Mouse (Mus musculus) CH12.LX (cell line): ENCODE results near the gene Atl3. TPM values are rescaled to one million over a fixed set of nuclear protein-coding genes. Genes with fewer than 3 reads are reported as not detected.

Source experiments
- DNase-seq: peaks from one replicate; pipeline ENCODE4 v3.0.0-alpha.2; 2013; ENCODE audit errors: extremely low read depth
- H3K27ac ChIP-seq: 2 replicates; pipeline ENCODE4 v1.5.1; 2012; ENCODE audit warnings: low read depth, mild to moderate bottlenecking, control low read depth, moderate library complexity; ENCODE audit not compliant: insufficient read depth
- H3K27me3 ChIP-seq: replicated peaks from 2 replicates; pipeline ENCODE3; 2012; ENCODE audit warnings: inconsistent platforms
- H3K36me3 ChIP-seq, 2 experiments: replicated peaks in 1 of 2; 2 replicates each; pipeline versions ENCODE3 to v1.6.1; 2012; ENCODE audit warnings: inconsistent platforms in 1 of 2, low read length in 1 of 2, mild to moderate bottlenecking in 1 of 2, mixed read lengths in 1 of 2, moderate library complexity in 1 of 2; ENCODE audit not compliant: control insufficient read depth in 1 of 2, insufficient read depth in 1 of 2
- H3K4me1 ChIP-seq, 2 experiments: 2 replicates each; pipeline ENCODE4 v1.6.1; 2012; ENCODE audit warnings: inconsistent platforms in 1 of 2, moderate library complexity in 1 of 2; ENCODE audit not compliant: insufficient read depth in 2 of 2, control insufficient read depth in 1 of 2
- H3K4me2 ChIP-seq: 2 replicates; pipeline ENCODE4 v1.6.1; 2012; ENCODE audit warnings: low read depth, mild to moderate bottlenecking, control low read depth; ENCODE audit not compliant: poor library complexity, insufficient read depth, severe bottlenecking
- H3K4me3 ChIP-seq, 3 experiments: fragments of 150-350 bp in 1 of 3; sonication (generic) in 1 of 3; replicated peaks in 1 of 3; 2 replicates each; pipeline versions ENCODE3 to v1.5.1; 2011 to 2012; ENCODE audit warnings: low read depth in 2 of 3, low read length in 2 of 3, mild to moderate bottlenecking in 2 of 3, moderate library complexity in 2 of 3, control low read depth in 1 of 3, improper control_type of control experiment in 1 of 3, inconsistent platforms in 1 of 3, mixed read lengths in 1 of 3; ENCODE audit not compliant: poor library complexity in 1 of 3
- H3K79me2 ChIP-seq: replicated peaks from 2 replicates; pipeline ENCODE4 v1.6.1; 2012; ENCODE audit warnings: mild to moderate bottlenecking, moderate library complexity; ENCODE audit not compliant: control insufficient read depth, poor library complexity, insufficient read depth, severe bottlenecking; ENCODE audit errors: extremely low read depth
- H3K9ac ChIP-seq: 2 replicates; pipeline ENCODE4 v1.6.1; 2012; ENCODE audit warnings: low read depth, mild to moderate bottlenecking, control low read depth, moderate library complexity; ENCODE audit not compliant: insufficient read depth
- H3K9me3 ChIP-seq: replicated peaks from 2 replicates; pipeline ENCODE3; 2012; ENCODE audit warnings: low read length, inconsistent platforms, mixed read lengths
- CHD2 ChIP-seq: IDR thresholded peaks from 2 replicates; pipeline ENCODE4 v1.6.1; 2011; ENCODE audit warnings: low read length, improper control_type of control experiment
- GABPA ChIP-seq: IDR thresholded peaks from 2 replicates; pipeline ENCODE4 v1.6.1; 2012; ENCODE audit warnings: low read depth, low read length, improper control_type of control experiment, inconsistent platforms; ENCODE audit not compliant: insufficient replicate concordance
- HCFC1 ChIP-seq: IDR thresholded peaks from 2 replicates; pipeline ENCODE4 v1.6.1; 2012; ENCODE audit warnings: low read depth, mild to moderate bottlenecking, inconsistent platforms, low read length, improper control_type of control experiment
- JUN ChIP-seq: IDR thresholded peaks from 2 replicates; pipeline ENCODE4 v1.6.1; 2011; ENCODE audit warnings: low read depth, mild to moderate bottlenecking, low read length, improper control_type of control experiment, moderate library complexity; ENCODE audit not compliant: insufficient read depth
- JUND ChIP-seq: conservative IDR thresholded peaks from 2 replicates; pipeline ENCODE4 v1.6.1; 2011; ENCODE audit warnings: low read depth, low read length, improper control_type of control experiment
- MAFK ChIP-seq: IDR thresholded peaks from 2 replicates; pipeline ENCODE4 v1.6.1; 2011; ENCODE audit warnings: low read length, improper control_type of control experiment; ENCODE audit not compliant: insufficient replicate concordance
- MEF2A ChIP-seq: IDR thresholded peaks from 2 replicates; pipeline ENCODE4 v1.6.1; 2014; ENCODE audit warnings: low read depth, mild to moderate bottlenecking, inconsistent platforms, low read length, improper control_type of control experiment, borderline replicate concordance
- MXI1 ChIP-seq: IDR thresholded peaks from 2 replicates; pipeline ENCODE4 v1.6.1; 2011; ENCODE audit warnings: mild to moderate bottlenecking, low read depth, low read length, improper control_type of control experiment
- MYC ChIP-seq: IDR thresholded peaks from 2 replicates; pipeline ENCODE4 v1.6.1; 2011; ENCODE audit warnings: low read depth, mild to moderate bottlenecking, improper control_type of control experiment, low read length
- NRF1 ChIP-seq: IDR thresholded peaks from 2 replicates; pipeline ENCODE4 v1.6.1; 2014; ENCODE audit warnings: low read depth, mild to moderate bottlenecking, inconsistent platforms, low read length, improper control_type of control experiment, moderate library complexity
- PAX5 ChIP-seq: IDR thresholded peaks from 2 replicates; pipeline ENCODE4 v1.6.1; 2012; ENCODE audit warnings: low read length, inconsistent platforms, mixed read lengths
- POLR2A ChIP-seq: IDR thresholded peaks from 2 replicates; pipeline ENCODE4 v1.6.1; 2011; ENCODE audit warnings: low read depth, mild to moderate bottlenecking, improper control_type of control experiment, low read length
- POLR2AphosphoS2 ChIP-seq: IDR thresholded peaks from 2 replicates; pipeline ENCODE4 v1.6.1; 2011; ENCODE audit warnings: low read depth, low read length, improper control_type of control experiment
- RAD21 ChIP-seq: IDR thresholded peaks from 2 replicates; pipeline ENCODE4 v1.6.1; 2011; ENCODE audit warnings: low read depth, mild to moderate bottlenecking, low read length, improper control_type of control experiment, moderate library complexity
- SIN3A ChIP-seq: IDR thresholded peaks from 2 replicates; pipeline ENCODE4 v1.6.1; 2012; ENCODE audit warnings: low read length, improper control_type of control experiment, inconsistent platforms
- ZNF384 ChIP-seq: IDR thresholded peaks from 2 replicates; pipeline ENCODE4 v1.6.1; 2012; ENCODE audit warnings: low read depth, low read length, improper control_type of control experiment, inconsistent platforms
- dilution Hi-C: fragments of 300-500 bp; cut with MboI; formaldehyde crosslinking; loops from 2 replicates; pipeline ENCODE4 v1.14.3; 2020; ENCODE audit warnings: low sequenced_read_pairs; ENCODE audit not compliant: extremely low pct_unique_long_range_greater_than_20kb, extremely low pct_ligation_motif_present
- in situ Hi-C: fragments of 300-500 bp; cut with MboI; formaldehyde crosslinking; loops from 3 replicates; pipeline ENCODE4 v1.14.3; 2019; ENCODE audit warnings: low sequenced_read_pairs, low pct_ligation_motif_present, low pct_unique_long_range_greater_than_20kb, mixed read lengths
- polyA plus RNA-seq: library from polyadenylated mRNA; unstranded; fragments of >175 nt; gene quantifications from 2 replicates; pipeline ENCODE4 v1.2.1, GENCODE M21; 2012; ENCODE audit warnings: low read depth; ENCODE audit not compliant: insufficient read length
- total RNA-seq, 2 experiments: library from RNA; depleted of rRNA; stranded (reverse); fragments of 300-350 nt in 1 of 2; fragments of >200 nt in 1 of 2; gene quantifications; 2 replicates each; pipeline ENCODE4 v1.2.3; 2012 to 2014

Atl3 gene
- total and polyA plus RNA-seq, 3 experiments = 9.2 to 17.5 (median 14.3) TPM

- H3K9me3 ChIP-seq = no peaks in the 10 kb centered on the region
- H3K9ac ChIP-seq = no peak overlapping the region
- H3K4me3 ChIP-seq = no peak overlapping the region
- H3K27ac ChIP-seq = no peak overlapping the region
- H3K27me3 ChIP-seq = no peaks in the 10 kb centered on the region
- in situ Hi-C loops = no loop called here
- dilution Hi-C loops = no loop called here
- TF ChIP-seq CHD2 (no peak), MEF2A (no peak), RAD21 (no peak), JUN (no peak), POLR2A (no peak), MXI1 (no peak), PAX5 (no peak), NRF1 (no peak), JUND (no peak)
- peaks cover 0 to 11% of the 10 kb centered on the region in 2 experiments; a peak in 2 of 4 replicates for H3K4me1 ChIP-seq
- no peaks in the 10 kb centered on the region for H3K79me2 ChIP-seq
- no peak for DNase-seq
- H3K4me2 ChIP-seq = no peak overlapping the region
- H3K36me3 ChIP-seq = peaks cover 8 to 18% of the 10 kb centered on the region in 2 experiments
Measured at GRCm38 (mm10) chr19:7569650-7570049, 75.8 kb downstream of the Atl3 start.

- dilution Hi-C loops (no loop called here), in situ Hi-C loops (no loop called here)
- Histone ChIP-seq H3K4me3 (peak overlapping the region; percentile 23 to 55 (median 49)), H3K27ac (no peak overlapping the region), H3K9me3 (no peaks in the 10 kb centered on the region), H3K9ac (peak overlapping the region; percentile 29; the same call in 1 of the 2 replicates), H3K36me3 (peaks cover 43 to 55% of the 10 kb centered on the region in 2 experiments), H3K27me3 (no peaks in the 10 kb centered on the region), H3K79me2 (no peaks in the 10 kb centered on the region), H3K4me2 (no peak overlapping the region), H3K4me1 (peaks cover 0 to 16% of the 10 kb centered on the region in 2 experiments; a peak in 2 of 4 replicates)
- TF ChIP-seq HCFC1 (no peak), GABPA (no peak), SIN3A (no peak), PAX5 (no peak), POLR2AphosphoS2 (no peak), ZNF384 (no peak), JUN (no peak)
- peak; percentile 49 for DNase-seq
Measured at GRCm38 (mm10) chr19:7576180-7576579, 82.3 kb downstream of the Atl3 start.

GRCm38 (mm10) chr19:7577710-7578109 is 83.9 kb downstream of the Atl3 start:
- H3K27me3 ChIP-seq = no peaks in the 10 kb centered on the region
- DNase-seq = no peak
- no peaks in the 10 kb centered on the region for H3K9me3 ChIP-seq
- H3K4me3 ChIP-seq = no peak overlapping the region
- H3K36me3 ChIP-seq = peaks cover 43 to 55% of the 10 kb centered on the region in 2 experiments
- H3K27ac ChIP-seq = no peak overlapping the region
- H3K9ac ChIP-seq = no peak overlapping the region
- dilution Hi-C loops = no loop called here
- in situ Hi-C loops = no loop called here
- peaks cover under 1 to 19% of the 10 kb centered on the region in 2 experiments; a peak in 3 of 4 replicates for H3K4me1 ChIP-seq
- H3K79me2 ChIP-seq = no peaks in the 10 kb centered on the region
- H3K4me2 ChIP-seq = no peak overlapping the region
- TF ChIP-seq POLR2A (no peak), MYC (no peak), MAFK (no peak)
- TF ChIP-seq, all 38 proteins: peak for 0
